Mouse (Mus musculus): ENCODE results near the gene Habp2. TPM values are rescaled to one million over a fixed set of nuclear protein-coding genes. Genes with fewer than 3 reads are reported as not detected.
A peak's percentile ranks its signal among the peaks of the same experiment; 100 is the strongest.

Gene Habp2
- polyA plus RNA-seq, 1 experiment: not detected

- TF ChIP-seq POLR2A (IDR thresholded peaks at IDR 0.05; ENCODE audit: borderline replicate concordance, low read depth, low read length): no peak
- TF ChIP-seq CTCF (IDR thresholded peaks at IDR 0.05; ENCODE audit: low read depth, low read length): no peak
- Histone ChIP-seq H3K27ac (ENCODE audit: insufficient read depth, low read depth, low read length) (no peak overlapping the region), H3K4me3 (ENCODE audit: insufficient read depth, low read length) (no peak overlapping the region), H3K4me1 (ENCODE audit: control insufficient read depth, insufficient read depth, low read length) (no peaks in the 10 kb centered on the region)
These were observed 38.7 kb downstream of the Habp2 start for GRCm38 (mm10) chr19:56325676-56326075.

GRCm38 (mm10) chr19:56326243-56326855, 39.4 kb downstream of the Habp2 start:
- H3K27ac ChIP-seq (ENCODE audit: insufficient read depth, low read depth, low read length): no peak overlapping the region
- no peak overlapping the region for H3K4me3 ChIP-seq (ENCODE audit: insufficient read depth, low read length)
- no peaks in the 10 kb centered on the region for H3K4me1 ChIP-seq (ENCODE audit: control insufficient read depth, insufficient read depth, low read length)
- TF ChIP-seq POLR2A (IDR thresholded peaks at IDR 0.05; ENCODE audit: borderline replicate concordance, low read depth, low read length) (no peak), CTCF (IDR thresholded peaks at IDR 0.05; ENCODE audit: low read depth, low read length) (no peak)

GRCm38 (mm10) chr19:56336321-56336720, 49.4 kb downstream of the Habp2 start:
- H3K4me1 ChIP-seq (ENCODE audit: control insufficient read depth, insufficient read depth, low read length): no peaks in the 10 kb centered on the region
- no peak overlapping the region for H3K4me3 ChIP-seq (ENCODE audit: insufficient read depth, low read length)
- H3K27ac ChIP-seq (ENCODE audit: insufficient read depth, low read depth, low read length): no peak overlapping the region
- TF ChIP-seq POLR2A (IDR thresholded peaks at IDR 0.05; ENCODE audit: borderline replicate concordance, low read depth, low read length): no peak
- TF ChIP-seq CTCF (IDR thresholded peaks at IDR 0.05; ENCODE audit: low read depth, low read length): no peak

- H3K27ac ChIP-seq (ENCODE audit: insufficient read depth, low read depth, low read length): no peak overlapping the region
These were observed 49.9 kb downstream of the Habp2 start for GRCm38 (mm10) chr19:56336826-56337225.

GRCm38 (mm10) chr19:56342006-56342405, 55.1 kb downstream of the Habp2 start:
- Histone ChIP-seq H3K27ac (ENCODE audit: insufficient read depth, low read depth, low read length) (no peak overlapping the region), H3K4me3 (ENCODE audit: insufficient read depth, low read length) (no peak overlapping the region)
- no peak for TF ChIP-seq POLR2A (IDR thresholded peaks at IDR 0.05; ENCODE audit: borderline replicate concordance, low read depth, low read length)
- TF ChIP-seq CTCF (IDR thresholded peaks at IDR 0.05; ENCODE audit: low read depth, low read length): no peak

More at GRCm38 (mm10) chr19:56336826-56337225, 49.9 kb downstream of the Habp2 start:
- TF ChIP-seq POLR2A (IDR thresholded peaks at IDR 0.05; ENCODE audit: borderline replicate concordance, low read depth, low read length) (no peak), CTCF (IDR thresholded peaks at IDR 0.05; ENCODE audit: low read depth, low read length) (no peak)
- no peak overlapping the region for H3K4me3 ChIP-seq (ENCODE audit: insufficient read depth, low read length)
- H3K4me1 ChIP-seq (ENCODE audit: control insufficient read depth, insufficient read depth, low read length): no peaks in the 10 kb centered on the region

GRCm38 (mm10) chr19:56343869-56344563, 57.1 kb downstream of the Habp2 start:
- TF ChIP-seq POLR2A (IDR thresholded peaks at IDR 0.05; ENCODE audit: borderline replicate concordance, low read depth, low read length) (no peak), CTCF (IDR thresholded peaks at IDR 0.05; ENCODE audit: low read depth, low read length) (no peak)
- H3K4me3 ChIP-seq (ENCODE audit: insufficient read depth, low read length): no peak overlapping the region
- no peak overlapping the region for H3K27ac ChIP-seq (ENCODE audit: insufficient read depth, low read depth, low read length)
- H3K4me1 ChIP-seq (ENCODE audit: control insufficient read depth, insufficient read depth, low read length): no peaks in the 10 kb centered on the region

More at GRCm38 (mm10) chr19:56342006-56342405, 55.1 kb downstream of the Habp2 start:
- no peaks in the 10 kb centered on the region for H3K4me1 ChIP-seq (ENCODE audit: control insufficient read depth, insufficient read depth, low read length)

GRCm38 (mm10) chr19:56346016-56346415, 59.1 kb downstream of the Habp2 start:
- TF ChIP-seq CTCF (IDR thresholded peaks at IDR 0.05; ENCODE audit: low read depth, low read length): no peak
- TF ChIP-seq POLR2A (IDR thresholded peaks at IDR 0.05; ENCODE audit: borderline replicate concordance, low read depth, low read length): no peak
- Histone ChIP-seq H3K4me1 (ENCODE audit: control insufficient read depth, insufficient read depth, low read length) (no peaks in the 10 kb centered on the region), H3K4me3 (ENCODE audit: insufficient read depth, low read length) (no peak overlapping the region), H3K27ac (ENCODE audit: insufficient read depth, low read depth, low read length) (no peak overlapping the region)

GRCm38 (mm10) chr19:56346750-56347149, 59.8 kb downstream of the Habp2 start:
- no peak for TF ChIP-seq CTCF (IDR thresholded peaks at IDR 0.05; ENCODE audit: low read depth, low read length)
- TF ChIP-seq POLR2A (IDR thresholded peaks at IDR 0.05; ENCODE audit: borderline replicate concordance, low read depth, low read length): no peak
- H3K4me3 ChIP-seq (ENCODE audit: insufficient read depth, low read length): no peak overlapping the region
- H3K27ac ChIP-seq (ENCODE audit: insufficient read depth, low read depth, low read length): no peak overlapping the region
- no peaks in the 10 kb centered on the region for H3K4me1 ChIP-seq (ENCODE audit: control insufficient read depth, insufficient read depth, low read length)

- H3K27ac ChIP-seq (ENCODE audit: insufficient read depth, low read depth, low read length): no peak overlapping the region
- no peak for TF ChIP-seq POLR2A (IDR thresholded peaks at IDR 0.05; ENCODE audit: borderline replicate concordance, low read depth, low read length)
- TF ChIP-seq CTCF (IDR thresholded peaks at IDR 0.05; ENCODE audit: low read depth, low read length): 0 out of 2 replicates have a peak, but pooled peaks have one; percentile 11
- H3K4me3 ChIP-seq (ENCODE audit: insufficient read depth, low read length): no peak overlapping the region
- no peaks in the 10 kb centered on the region for H3K4me1 ChIP-seq (ENCODE audit: control insufficient read depth, insufficient read depth, low read length)
These were observed 62.4 kb downstream of the Habp2 start for GRCm38 (mm10) chr19:56349295-56349694.

GRCm38 (mm10) chr19:56353689-56354088, 66.8 kb downstream of the Habp2 start:
- no peak overlapping the region for H3K27ac ChIP-seq (ENCODE audit: insufficient read depth, low read depth, low read length)
- no peak overlapping the region for H3K4me3 ChIP-seq (ENCODE audit: insufficient read depth, low read length)
- TF ChIP-seq POLR2A (IDR thresholded peaks at IDR 0.05; ENCODE audit: borderline replicate concordance, low read depth, low read length) (no peak), CTCF (IDR thresholded peaks at IDR 0.05; ENCODE audit: low read depth, low read length) (no peak)
- no peaks in the 10 kb centered on the region for H3K4me1 ChIP-seq (ENCODE audit: control insufficient read depth, insufficient read depth, low read length)

Data from bone marrow macrophage, adult 2 months (primary cell).